Mouse (Mus musculus): ENCODE measurements at regions not wholly inside any gene's neighbourhood (a gene's known extent, or its start where the extent isn't known, plus 50 kb on each side); places are given as distances from the start of the nearest gene placed in this dataset.

- no peaks in the 10 kb centered on the region for H3K36me3 ChIP-seq (ENCODE audit: insufficient read depth, low read length)
- no peaks in the 10 kb centered on the region for H3K9me3 ChIP-seq (replicated peaks; ENCODE audit: low read length)
- DNase-seq (ENCODE audit: low spot score) (no peak), ATAC-seq (replicated peaks; ENCODE audit: low FRiP score, low read depth) (no peak)
- no peak overlapping the region for H3K4me3 ChIP-seq (replicated peaks; ENCODE audit: low read depth, low read length)
- WGBS: 76% methylated on average over 3 of the region's 3 CpGs
- H3K4me2 ChIP-seq (ENCODE audit: low read length): no peak overlapping the region
- TF ChIP-seq CTCF (IDR thresholded peaks at IDR 0.05; ENCODE audit: low read depth): no peak
- H3K4me1 ChIP-seq (replicated peaks; ENCODE audit: insufficient read depth, low read length): no peaks in the 10 kb centered on the region
- no peak overlapping the region for H3K9ac ChIP-seq (ENCODE audit: low read depth, low read length)
- H3K27me3 ChIP-seq (ENCODE audit: insufficient read depth, low read length): no peaks in the 10 kb centered on the region
- no peak overlapping the region for H3K27ac ChIP-seq
These were observed 88.6 kb upstream of the Ahr start for GRCm38 (mm10) chr12:35623484-35623883.

GRCm38 (mm10) chr12:35614885-35615284 lies 80.0 kb upstream of the Ahr start:
- Histone ChIP-seq H3K4me2 (ENCODE audit: low read length) (no peak overlapping the region), H3K27ac (no peak overlapping the region), H3K9me3 (replicated peaks; ENCODE audit: low read length) (no peaks in the 10 kb centered on the region), H3K4me3 (replicated peaks; ENCODE audit: low read depth, low read length) (no peak overlapping the region), H3K4me1 (replicated peaks; ENCODE audit: insufficient read depth, low read length) (no peaks in the 10 kb centered on the region), H3K27me3 (ENCODE audit: insufficient read depth, low read length) (no peaks in the 10 kb centered on the region), H3K9ac (ENCODE audit: low read depth, low read length) (no peak overlapping the region), H3K36me3 (ENCODE audit: insufficient read depth, low read length) (no peaks in the 10 kb centered on the region)
- DNase-seq (ENCODE audit: low spot score): no peak
- 61% methylated on average over 4 of the region's 4 CpGs for WGBS
- TF ChIP-seq CTCF (IDR thresholded peaks at IDR 0.05; ENCODE audit: low read depth): no peak
- no peak for ATAC-seq (replicated peaks; ENCODE audit: low FRiP score, low read depth)

GRCm38 (mm10) chr12:35607652-35608051 lies 72.8 kb upstream of the Ahr start:
- Histone ChIP-seq H3K27ac (no peak overlapping the region), H3K9ac (ENCODE audit: low read depth, low read length) (no peak overlapping the region), H3K4me3 (replicated peaks; ENCODE audit: low read depth, low read length) (no peak overlapping the region), H3K4me2 (ENCODE audit: low read length) (no peak overlapping the region), H3K36me3 (ENCODE audit: insufficient read depth, low read length) (no peaks in the 10 kb centered on the region), H3K27me3 (ENCODE audit: insufficient read depth, low read length) (no peaks in the 10 kb centered on the region), H3K9me3 (replicated peaks; ENCODE audit: low read length) (no peaks in the 10 kb centered on the region), H3K4me1 (replicated peaks; ENCODE audit: insufficient read depth, low read length) (no peaks in the 10 kb centered on the region)
- DNase-seq (ENCODE audit: low spot score) (no peak), ATAC-seq (replicated peaks; ENCODE audit: low FRiP score, low read depth) (no peak)
- no peak for TF ChIP-seq CTCF (IDR thresholded peaks at IDR 0.05; ENCODE audit: low read depth)
- WGBS: 85% methylated on average over 1 of the region's 1 CpGs

- H3K9ac ChIP-seq (ENCODE audit: low read depth, low read length): no peak overlapping the region
- no peaks in the 10 kb centered on the region for H3K27me3 ChIP-seq (ENCODE audit: insufficient read depth, low read length)
- WGBS: 94% methylated on average over 1 of the region's 1 CpGs
- no peaks in the 10 kb centered on the region for H3K4me1 ChIP-seq (replicated peaks; ENCODE audit: insufficient read depth, low read length)
- no peaks in the 10 kb centered on the region for H3K36me3 ChIP-seq (ENCODE audit: insufficient read depth, low read length)
- no peaks in the 10 kb centered on the region for H3K9me3 ChIP-seq (replicated peaks; ENCODE audit: low read length)
- DNase-seq (ENCODE audit: low spot score) (no peak), ATAC-seq (replicated peaks; ENCODE audit: low FRiP score, low read depth) (no peak)
- no peak overlapping the region for H3K27ac ChIP-seq
- H3K4me2 ChIP-seq (ENCODE audit: low read length): no peak overlapping the region
- no peak for TF ChIP-seq CTCF (IDR thresholded peaks at IDR 0.05; ENCODE audit: low read depth)
- no peak overlapping the region for H3K4me3 ChIP-seq (replicated peaks; ENCODE audit: low read depth, low read length)
These were observed 68.9 kb upstream of the Ahr start for GRCm38 (mm10) chr12:35603742-35604141.

- no peaks in the 10 kb centered on the region for H3K4me1 ChIP-seq (replicated peaks; ENCODE audit: insufficient read depth, low read length)
- no peak for ATAC-seq (replicated peaks; ENCODE audit: low FRiP score, low read depth)
These were observed 67.8 kb upstream of the Ahr start for GRCm38 (mm10) chr12:35602589-35602988.

GRCm38 (mm10) chr12:35598298-35598697 lies 63.5 kb upstream of the Ahr start:
- WGBS: 78% methylated on average over 9 of the region's 9 CpGs
- no peak overlapping the region for H3K4me3 ChIP-seq (replicated peaks; ENCODE audit: low read depth, low read length)
- TF ChIP-seq CTCF (IDR thresholded peaks at IDR 0.05; ENCODE audit: low read depth): no peak
- no peaks in the 10 kb centered on the region for H3K4me1 ChIP-seq (replicated peaks; ENCODE audit: insufficient read depth, low read length)
- H3K36me3 ChIP-seq (ENCODE audit: insufficient read depth, low read length): no peaks in the 10 kb centered on the region
- H3K27ac ChIP-seq: no peak overlapping the region
- DNase-seq (ENCODE audit: low spot score): no peak
- H3K9ac ChIP-seq (ENCODE audit: low read depth, low read length): no peak overlapping the region
- no peaks in the 10 kb centered on the region for H3K27me3 ChIP-seq (ENCODE audit: insufficient read depth, low read length)
- no peak for ATAC-seq (replicated peaks; ENCODE audit: low FRiP score, low read depth)
- no peak overlapping the region for H3K4me2 ChIP-seq (ENCODE audit: low read length)
- H3K9me3 ChIP-seq (replicated peaks; ENCODE audit: low read length): no peaks in the 10 kb centered on the region

More at GRCm38 (mm10) chr12:35602589-35602988, 67.8 kb upstream of the Ahr start:
- Histone ChIP-seq H3K9ac (ENCODE audit: low read depth, low read length) (no peak overlapping the region), H3K4me3 (replicated peaks; ENCODE audit: low read depth, low read length) (no peak overlapping the region), H3K27ac (no peak overlapping the region), H3K9me3 (replicated peaks; ENCODE audit: low read length) (no peaks in the 10 kb centered on the region), H3K36me3 (ENCODE audit: insufficient read depth, low read length) (no peaks in the 10 kb centered on the region), H3K4me2 (ENCODE audit: low read length) (no peak overlapping the region), H3K27me3 (ENCODE audit: insufficient read depth, low read length) (no peaks in the 10 kb centered on the region)
- no peak for TF ChIP-seq CTCF (IDR thresholded peaks at IDR 0.05; ENCODE audit: low read depth)
- WGBS: 87% methylated on average over 3 of the region's 3 CpGs
- DNase-seq (ENCODE audit: low spot score): no peak

- TF ChIP-seq CTCF (IDR thresholded peaks at IDR 0.05; ENCODE audit: low read depth): no peak
- Histone ChIP-seq H3K9ac (ENCODE audit: low read depth, low read length) (no peak overlapping the region), H3K9me3 (replicated peaks; ENCODE audit: low read length) (no peaks in the 10 kb centered on the region), H3K4me3 (replicated peaks; ENCODE audit: low read depth, low read length) (no peak overlapping the region), H3K27ac (no peak overlapping the region), H3K4me1 (replicated peaks; ENCODE audit: insufficient read depth, low read length) (no peaks in the 10 kb centered on the region), H3K4me2 (ENCODE audit: low read length) (no peak overlapping the region), H3K36me3 (ENCODE audit: insufficient read depth, low read length) (no peaks in the 10 kb centered on the region), H3K27me3 (ENCODE audit: insufficient read depth, low read length) (no peaks in the 10 kb centered on the region)
- ATAC-seq (replicated peaks; ENCODE audit: low FRiP score, low read depth) (no peak), DNase-seq (ENCODE audit: low spot score) (no peak)
- 93% methylated on average over 3 of the region's 3 CpGs for WGBS
These were observed 58.0 kb upstream of the Ahr start for GRCm38 (mm10) chr12:35592866-35593265.

Measured in kidney, postnatal 0 days (tissue).